26 mouse cellular contexts compared by ENCODE assay signal in the genomic region with DNA sequence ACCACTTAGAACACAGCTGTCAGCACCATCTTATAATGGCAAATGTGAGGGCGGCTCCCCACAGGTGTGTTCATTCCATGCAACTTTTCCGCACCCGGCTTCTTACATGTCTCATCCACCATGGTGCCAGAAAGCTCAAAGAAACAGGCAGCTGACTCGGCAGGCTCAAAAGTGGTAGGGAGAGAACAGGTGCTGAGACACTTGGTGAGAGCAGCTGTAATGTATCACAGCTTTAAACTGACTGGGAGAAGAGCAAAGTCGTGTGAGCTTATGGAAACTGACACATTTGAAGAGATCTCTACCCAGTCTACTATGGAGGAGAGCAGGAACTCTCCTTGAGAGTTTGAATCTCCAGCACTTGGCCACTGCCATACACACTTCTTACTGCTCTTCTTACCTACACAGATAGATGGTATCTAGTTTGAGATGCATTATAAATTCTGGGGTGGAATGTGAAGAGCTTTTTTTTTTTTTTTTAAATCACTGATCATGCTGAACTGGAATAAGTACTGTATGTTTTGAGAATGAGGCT.
DNase-seq lines count a peak whose midpoint lies in the region; ATAC-seq and TF ChIP-seq lines count a peak whose summit lies in the region.
"Had no signal": no experiment of that assay in that cellular context is flagged by ENCODE, and none has a peak within 500 bp of the region (broad histone marks: within the 10 kb centered on the region; RNA-seq: fewer than 3 reads in every experiment).

No protein-coding gene starts in this region.

- ATAC-seq in hindbrain, embryonic 12.5 days (ENCODE audit: low FRiP score): no peak
- ATAC-seq in hindbrain, embryonic 16.5 days: no peak
- no peak for ATAC-seq in midbrain, embryonic 14.5 days (ENCODE audit: low FRiP score, low TSS enrichment)
- no peak for ATAC-seq in midbrain, embryonic 11.5 days (ENCODE audit: low FRiP score)
- ATAC-seq in forebrain, postnatal 0 days: peak; percentile 30; the same call in 1 of the 2 replicates
- ATAC-seq: activated CD4-positive, CD25-positive, alpha-beta regulatory T cell, adult 4 months had no signal

- DNase-seq in midbrain, embryonic 14.5 days: no peak
- DNase-seq in midbrain, embryonic 11.5 days (ENCODE audit: low spot score, missing footprints): no peak
- no peak for DNase-seq in forebrain, embryonic 10.5 days (ENCODE audit: extremely low spot score, low spot score)
- DNase-seq in forebrain, postnatal 0 days: peak; percentile 44
- no peak for DNase-seq in spleen, postnatal 36 days (ENCODE audit: low spot score in 2 of 2)
- DNase-seq in gastrocnemius, postnatal 4 days (ENCODE audit: low spot score in 2 of 2): no peak
- DNase-seq: adrenal gland, postnatal 25 days; cerebellum, adult 2 months; gastrocnemius, postnatal 25 days; heart, postnatal 4 days; kidney, adult 8-10 months; kidney, postnatal 14 days; right cerebral cortex, postnatal 4 days had no signal

- WGBS in hindbrain, embryonic 12.5 days: 88% methylated on average over 5 of the region's 5 CpGs
- 81% methylated on average over 5 of the region's 5 CpGs for WGBS in hindbrain, embryonic 16.5 days
- 89% methylated on average over 5 of the region's 5 CpGs for whole genome bisulfite sequencing in midbrain, embryonic 14.5 days
- 92% methylated on average over 5 of the region's 5 CpGs for WGBS in midbrain, embryonic 11.5 days
- 92% methylated on average over 5 of the region's 5 CpGs for WGBS in forebrain, embryonic 10.5 days
- WGBS in forebrain, postnatal 0 days: 65% methylated on average over 5 of the region's 5 CpGs

- no peak overlapping the region for H3K4me2 ChIP-seq in hindbrain, embryonic 12.5 days (replicated peaks)
- H3K4me2 ChIP-seq in hindbrain, embryonic 16.5 days (ENCODE audit: low read length): no peak overlapping the region
- no peak overlapping the region for H3K4me2 ChIP-seq in midbrain, embryonic 14.5 days (ENCODE audit: low read length)
- no peak overlapping the region for H3K4me2 ChIP-seq in midbrain, embryonic 11.5 days
- H3K4me2 ChIP-seq in forebrain, postnatal 0 days (ENCODE audit: low read depth): no peak overlapping the region
- H3K4me2 ChIP-seq: heart, embryonic 15.5 days; limb, embryonic 13.5 days; lung, embryonic 15.5 days; midbrain, embryonic 12.5 days; neural tube, embryonic 12.5 days had no signal

- no peaks in the 10 kb centered on the region for H3K27me3 ChIP-seq in hindbrain, embryonic 12.5 days
- no peaks in the 10 kb centered on the region for H3K27me3 ChIP-seq in hindbrain, embryonic 16.5 days (replicated peaks; ENCODE audit: control insufficient read depth, insufficient read depth, low read length)
- H3K27me3 ChIP-seq in midbrain, embryonic 14.5 days (ENCODE audit: control insufficient read depth, insufficient read depth, low read length): no peaks in the 10 kb centered on the region
- H3K27me3 ChIP-seq in midbrain, embryonic 11.5 days (ENCODE audit: control insufficient read depth, insufficient read depth, low read length): no peaks in the 10 kb centered on the region
- H3K27me3 ChIP-seq in forebrain, embryonic 10.5 days (ENCODE audit: poor library complexity, severe bottlenecking): no peaks in the 10 kb centered on the region
- H3K27me3 ChIP-seq in forebrain, postnatal 0 days (ENCODE audit: insufficient read depth, low read length): no peaks in the 10 kb centered on the region
- H3K27me3 ChIP-seq: heart, embryonic 15.5 days; limb, embryonic 13.5 days; lung, embryonic 15.5 days; midbrain, embryonic 12.5 days; neural tube, embryonic 12.5 days had no signal

- no peaks in the 10 kb centered on the region for H3K36me3 ChIP-seq in hindbrain, embryonic 12.5 days
- no peaks in the 10 kb centered on the region for H3K36me3 ChIP-seq in hindbrain, embryonic 16.5 days (ENCODE audit: control insufficient read depth, insufficient read depth, low read length)
- H3K36me3 ChIP-seq in midbrain, embryonic 14.5 days (ENCODE audit: control insufficient read depth, insufficient read depth, low read length): no peaks in the 10 kb centered on the region
- H3K36me3 ChIP-seq in midbrain, embryonic 11.5 days (ENCODE audit: control insufficient read depth, insufficient read depth, low read length): no peaks in the 10 kb centered on the region
- no peaks in the 10 kb centered on the region for H3K36me3 ChIP-seq in forebrain, embryonic 10.5 days (replicated peaks)
- no peaks in the 10 kb centered on the region for H3K36me3 ChIP-seq in forebrain, postnatal 0 days (ENCODE audit: insufficient read depth)
- H3K36me3 ChIP-seq: G1E; heart, embryonic 15.5 days; limb, embryonic 13.5 days; lung, embryonic 15.5 days; midbrain, embryonic 12.5 days; neural tube, embryonic 12.5 days had no signal

- no peak for TF ChIP-seq CTCF in forebrain, postnatal 0 days (IDR thresholded peaks at IDR 0.05; ENCODE audit: low read depth)

- H3K9me3 ChIP-seq in hindbrain, embryonic 12.5 days (replicated peaks): no peaks in the 10 kb centered on the region
- no peaks in the 10 kb centered on the region for H3K9me3 ChIP-seq in hindbrain, embryonic 16.5 days (ENCODE audit: control insufficient read depth, low read length)
- H3K9me3 ChIP-seq in midbrain, embryonic 14.5 days (ENCODE audit: control insufficient read depth, low read length): no peaks in the 10 kb centered on the region
- H3K9me3 ChIP-seq in midbrain, embryonic 11.5 days (ENCODE audit: control insufficient read depth, low read length): no peaks in the 10 kb centered on the region
- no peaks in the 10 kb centered on the region for H3K9me3 ChIP-seq in forebrain, embryonic 10.5 days
- H3K9me3 ChIP-seq in forebrain, postnatal 0 days (ENCODE audit: low read length): no peaks in the 10 kb centered on the region
- H3K9me3 ChIP-seq: G1E; heart, embryonic 15.5 days; limb, embryonic 13.5 days; lung, embryonic 15.5 days; midbrain, embryonic 12.5 days; neural tube, embryonic 12.5 days had no signal

- H3K27ac ChIP-seq in hindbrain, embryonic 12.5 days: 0 out of 2 replicates have a peak overlapping the region, but pooled peaks have one; percentile 4
- no peak overlapping the region for H3K27ac ChIP-seq in hindbrain, embryonic 16.5 days (ENCODE audit: low read depth, low read length)
- peak overlapping the region; percentile 70; the same call in 1 of the 2 replicates for H3K27ac ChIP-seq in midbrain, embryonic 14.5 days (replicated peaks; ENCODE audit: low read depth, low read length)
- H3K27ac ChIP-seq in midbrain, embryonic 11.5 days (ENCODE audit: low read depth, low read length): no peak overlapping the region
- peak overlapping the region; percentile 62; the same call in 1 of the 2 replicates for H3K27ac ChIP-seq in forebrain, embryonic 10.5 days
- peak overlapping the region; percentile 72 for H3K27ac ChIP-seq in forebrain, postnatal 0 days (ENCODE audit: low read depth, low read length)
- H3K27ac ChIP-seq: heart, embryonic 15.5 days; limb, embryonic 13.5 days; liver, embryonic 14.5 days; lung, embryonic 15.5 days; macrophage; midbrain, embryonic 12.5 days; neural tube, embryonic 12.5 days; stomach, postnatal 0 days had no signal

- H3K4me1 ChIP-seq in hindbrain, embryonic 12.5 days: no peaks in the 10 kb centered on the region
- H3K4me1 ChIP-seq in hindbrain, embryonic 16.5 days (ENCODE audit: control insufficient read depth, insufficient read depth, low read depth, low read length): no peaks in the 10 kb centered on the region
- H3K4me1 ChIP-seq in midbrain, embryonic 14.5 days (ENCODE audit: control insufficient read depth, insufficient read depth, low read length): 0 out of 2 replicates have a peak, but pooled peaks cover 6% of the 10 kb centered on the region
- H3K4me1 ChIP-seq in midbrain, embryonic 11.5 days (ENCODE audit: control insufficient read depth, insufficient read depth, low read length): no peaks in the 10 kb centered on the region
- H3K4me1 ChIP-seq in forebrain, embryonic 10.5 days: peaks cover 15% of the 10 kb centered on the region
- no peaks in the 10 kb centered on the region for H3K4me1 ChIP-seq in forebrain, postnatal 0 days (ENCODE audit: insufficient read depth)
- H3K4me1 ChIP-seq: heart, embryonic 15.5 days; limb, embryonic 13.5 days; lung, embryonic 15.5 days; neural tube, embryonic 12.5 days had no signal

- no peak overlapping the region for H3K4me3 ChIP-seq in hindbrain, embryonic 12.5 days
- H3K4me3 ChIP-seq in hindbrain, embryonic 16.5 days (ENCODE audit: low read length): no peak overlapping the region
- H3K4me3 ChIP-seq in midbrain, embryonic 14.5 days (replicated peaks; ENCODE audit: low read depth, low read length): no peak overlapping the region
- no peak overlapping the region for H3K4me3 ChIP-seq in midbrain, embryonic 11.5 days (ENCODE audit: low read depth, low read length)
- no peak overlapping the region for H3K4me3 ChIP-seq in forebrain, embryonic 10.5 days
- H3K4me3 ChIP-seq in forebrain, postnatal 0 days (ENCODE audit: low read depth, low read length): no peak overlapping the region
- H3K4me3 ChIP-seq: erythroblast, embryonic 14.5 days; heart, embryonic 15.5 days; limb, embryonic 13.5 days; lung, embryonic 15.5 days; midbrain, embryonic 12.5 days; neural tube, embryonic 12.5 days had no signal

- no peak overlapping the region for H3K9ac ChIP-seq in hindbrain, embryonic 12.5 days
- H3K9ac ChIP-seq in hindbrain, embryonic 16.5 days (ENCODE audit: low read depth, low read length): no peak overlapping the region
- H3K9ac ChIP-seq in midbrain, embryonic 14.5 days (replicated peaks; ENCODE audit: low read length): peak overlapping the region; percentile 9; the same call in 1 of the 2 replicates
- no peak overlapping the region for H3K9ac ChIP-seq in midbrain, embryonic 11.5 days (ENCODE audit: low read length)
- no peak overlapping the region for H3K9ac ChIP-seq in forebrain, postnatal 0 days
- H3K9ac ChIP-seq: heart, embryonic 15.5 days; limb, embryonic 13.5 days; liver, embryonic 14.5 days; lung, embryonic 15.5 days; midbrain, embryonic 12.5 days; neural tube, embryonic 12.5 days had no signal

Comparison
In these comparisons a context has a peak if more than half of its experiments do, and no peak if none do; other contexts are left out.
1. H3K27ac ChIP-seq: peak in hindbrain, embryonic 12.5 days (single experiment), midbrain, embryonic 14.5 days (single experiment), forebrain, embryonic 10.5 days (single experiment) and forebrain, postnatal 0 days (single experiment); none in hindbrain, embryonic 16.5 days (single experiment) and midbrain, embryonic 11.5 days (single experiment).